10 mouse cellular contexts compared by ENCODE assay signal in the genomic region with DNA sequence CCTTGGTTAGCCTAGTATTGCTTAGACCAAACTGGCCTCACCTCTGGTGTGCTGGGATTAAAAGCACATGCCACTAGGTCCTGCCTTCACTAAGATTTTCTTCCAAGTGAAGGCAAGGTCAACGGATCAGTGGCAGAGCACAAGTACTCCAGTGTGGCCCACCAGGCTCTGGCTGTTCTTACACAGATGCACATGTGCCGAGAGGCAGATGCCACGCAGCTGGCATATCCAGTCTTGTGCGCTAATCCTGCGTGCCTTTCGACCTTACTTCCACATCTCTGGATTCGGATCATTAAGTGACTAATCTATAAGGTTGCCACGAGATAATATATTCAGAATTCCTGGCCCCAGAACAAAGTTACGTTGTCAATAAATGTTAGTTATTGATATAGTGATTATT. TPM values are rescaled to one million over a fixed set of nuclear protein-coding genes. Genes with fewer than 3 reads are reported as not detected.
DNase-seq lines count a peak whose midpoint lies in the region; ATAC-seq and TF ChIP-seq lines count a peak whose summit lies in the region.
"Had no signal": no experiment of that assay in that cellular context is flagged by ENCODE, and none has a peak within 500 bp of the region (broad histone marks: within the 10 kb centered on the region; RNA-seq: fewer than 3 reads in every experiment).

No protein-coding gene starts in this region.

- H3K4me1 ChIP-seq in heart, embryonic 16.5 days (ENCODE audit: control insufficient read depth, insufficient read depth, low read length): peaks cover 10% of the 10 kb centered on the region
- peaks cover 18% of the 10 kb centered on the region for H3K4me1 ChIP-seq in hindbrain, embryonic 15.5 days (replicated peaks)

- H3K27ac ChIP-seq in heart, embryonic 16.5 days (ENCODE audit: low read length): peak overlapping the region; percentile 93; the same call in 1 of the 2 replicates
- H3K27ac ChIP-seq in hindbrain, embryonic 15.5 days (replicated peaks): peak overlapping the region; percentile 91; the same call in 1 of the 2 replicates

- TF ChIP-seq CTCF in brain, embryonic 14.5 days (IDR thresholded peaks at IDR 0.05; ENCODE audit: borderline replicate concordance, extremely low read depth, insufficient read depth, insufficient read length): no peak

- H3K9me3 ChIP-seq in heart, embryonic 16.5 days (replicated peaks; ENCODE audit: control insufficient read depth, low read length): no peaks in the 10 kb centered on the region
- H3K9me3 ChIP-seq in hindbrain, embryonic 15.5 days: no peaks in the 10 kb centered on the region
- H3K9me3 ChIP-seq: G1E had no signal

- H3K79me2 ChIP-seq in myocyte (ENCODE audit: control insufficient read depth, insufficient read depth): no peaks in the 10 kb centered on the region

- no peak for DNase-seq in heart, postnatal 14 days
- DNase-seq in brain, embryonic 14.5 days (ENCODE audit: low read depth): peak; percentile 29
- no peak for DNase-seq in right cerebral cortex, adult 18-20 months
- no peak for DNase-seq in layer of hippocampus, postnatal 36 days
- DNase-seq in urinary bladder, adult 2 months (ENCODE audit: low spot score): no peak

- no peak for ATAC-seq in heart, embryonic 16.5 days (replicated peaks; ENCODE audit: extremely low read depth, insufficient read depth, low FRiP score)
- no peak; the same call in 1 of the 2 replicates for ATAC-seq in hindbrain, embryonic 15.5 days (ENCODE audit: low FRiP score, low read depth)

- H3K4me2 ChIP-seq in heart, embryonic 16.5 days (ENCODE audit: low read depth, low read length): peak overlapping the region; percentile 97
- peak overlapping the region; percentile 88 for H3K4me2 ChIP-seq in hindbrain, embryonic 15.5 days
- peak overlapping the region; percentile 90 for H3K4me2 ChIP-seq in myocyte (ENCODE audit: low read depth)

- peak overlapping the region; percentile 84 for H3K4me3 ChIP-seq in heart, embryonic 16.5 days (ENCODE audit: low read length)
- peak overlapping the region; percentile 82 for H3K4me3 ChIP-seq in hindbrain, embryonic 15.5 days
- peak overlapping the region; percentile 54 for H3K4me3 ChIP-seq in myocyte

- intact Hi-C loops in heart, postnatal 14 days (cut with DNase I): no loop called here

- H3K27me3 ChIP-seq in heart, embryonic 16.5 days (ENCODE audit: control insufficient read depth, insufficient read depth, low read length): no peaks in the 10 kb centered on the region
- no peaks in the 10 kb centered on the region for H3K27me3 ChIP-seq in hindbrain, embryonic 15.5 days
- no peaks in the 10 kb centered on the region for H3K27me3 ChIP-seq in myocyte (ENCODE audit: control insufficient read depth, insufficient read depth, insufficient read length)

- 45% methylated on average over 9 of the region's 9 CpGs for WGBS in heart, embryonic 16.5 days
- 17% methylated on average over 9 of the region's 9 CpGs for WGBS in hindbrain, embryonic 15.5 days

- peak overlapping the region; percentile 88 for H3K9ac ChIP-seq in heart, embryonic 16.5 days (ENCODE audit: low read length)
- H3K9ac ChIP-seq in hindbrain, embryonic 15.5 days: no peak overlapping the region

- peak overlapping the region; percentile 75 for H3ac ChIP-seq in myocyte (ENCODE audit: control insufficient read depth, insufficient read length)

- TF ChIP-seq POLR2A in brain, embryonic 14.5 days (IDR thresholded peaks at IDR 0.05; ENCODE audit: borderline replicate concordance, extremely low read depth, insufficient read depth, insufficient read length, poor library complexity, severe bottlenecking): no peak
- TF ChIP-seq POLR2A in myocyte (IDR thresholded peaks at IDR 0.05; ENCODE audit: insufficient read length, low read depth): no peak

- H3K36me3 ChIP-seq in heart, embryonic 16.5 days (ENCODE audit: control insufficient read depth, insufficient read depth): no peaks in the 10 kb centered on the region
- H3K36me3 ChIP-seq in hindbrain, embryonic 15.5 days: no peaks in the 10 kb centered on the region
- H3K36me3 ChIP-seq in myocyte (ENCODE audit: control insufficient read depth, insufficient read depth): no peaks in the 10 kb centered on the region
- H3K36me3 ChIP-seq: G1E had no signal

TF ChIP-seq in myocyte, 11 proteins besides CTCF, POLR2A, EP300 and RAD21:
- TF ChIP-seq CEBPB (IDR thresholded peaks at IDR 0.05; ENCODE audit: insufficient read depth, poor library complexity, severe bottlenecking) (no peak), TCF12 (IDR thresholded peaks at IDR 0.05; ENCODE audit: insufficient read depth, poor library complexity, severe bottlenecking) (no peak), USF1 (IDR thresholded peaks at IDR 0.05; ENCODE audit: low read depth) (no peak), TCF3 (IDR thresholded peaks at IDR 0.05; ENCODE audit: insufficient read length, low read depth) (no peak), REST (IDR thresholded peaks at IDR 0.05; ENCODE audit: insufficient read depth, insufficient read length) (no peak), SRF (IDR thresholded peaks at IDR 0.05; ENCODE audit: control insufficient read depth, insufficient read length, low read depth) (no peak), MYOG (IDR thresholded peaks at IDR 0.05; ENCODE audit: control insufficient read depth in 1 of 3, insufficient read depth in 1 of 3, insufficient read length in 2 of 3, low read depth in 2 of 3) (no peak), E2F4 (IDR thresholded peaks at IDR 0.05; ENCODE audit: insufficient read depth) (no peak), MYOD1 (IDR thresholded peaks at IDR 0.05; ENCODE audit: control insufficient read depth in 1 of 3, insufficient read length in 2 of 3, low read depth in 2 of 3) (no peak), POLR2AphosphoS2 (IDR thresholded peaks at IDR 0.05; ENCODE audit: insufficient read length, low read depth) (no peak)
TF ChIP-seq in myocyte: peak in this region for 0.

RNA-seq across cellular contexts. Expression of a gene that starts 0.4 kb away (rescaled TPM):
- polyA plus RNA-seq in heart, embryonic 16.5 days (2015; fragmentation: Nextera tagmentation; extraction: Ambion mirVana): 6.1 and 7.2 TPM in 2 replicates
- total RNA-seq in heart, postnatal 14 days (2021): 1 to 10 TPM; 2.3 to 3.1 TPM
- 15.1 and 15.5 TPM in 2 replicates for polyA plus RNA-seq in brain, embryonic 14.5 days (2012; rRNA removed)
- polyA plus RNA-seq in hindbrain, embryonic 15.5 days (2015; fragmentation: Nextera tagmentation; extraction: Ambion mirVana): 26.0 and 28.4 TPM in 2 replicates
- 7.5 TPM for polyA plus RNA-seq in myocyte (2012; fragmentation: generic; extraction: Trizol)
- total RNA-seq in layer of hippocampus, postnatal 36 days (2021): 10 to 100 TPM in 1 of 2 experiments, 1 to 10 TPM in 1; 9.5 to 11.3 TPM
- polyA plus RNA-seq in urinary bladder, adult 2 months (2012; rRNA removed): 24.3 and 26.3 TPM in 2 replicates
- polyA plus RNA-seq: G1E had no signal

RNA-seq across cellular contexts. Expression of a gene that starts 32.4 kb away (rescaled TPM):
- polyA plus RNA-seq in heart, embryonic 16.5 days (2015; fragmentation: Nextera tagmentation; extraction: Ambion mirVana): 0.12 and 0.21 TPM in 2 replicates
- under 1 TPM; 0.37 to 0.79 TPM for total RNA-seq in heart, postnatal 14 days (2021)
- polyA plus RNA-seq in brain, embryonic 14.5 days (2012; rRNA removed): 43.3 and 53.5 TPM in 2 replicates
- 47.3 and 53.2 TPM in 2 replicates for polyA plus RNA-seq in hindbrain, embryonic 15.5 days (2015; fragmentation: Nextera tagmentation; extraction: Ambion mirVana)
- polyA plus RNA-seq in myocyte (2012; fragmentation: generic; extraction: Trizol): 0.17 TPM
- total RNA-seq in layer of hippocampus, postnatal 36 days (2021): 10 to 100 TPM; 39.9 to 41.1 TPM
- polyA plus RNA-seq in urinary bladder, adult 2 months (2012; rRNA removed): 0.54 and 0.81 TPM in 2 replicates
- polyA plus RNA-seq: G1E had no signal

RNA-seq across cellular contexts. Expression of a gene that starts 33.8 kb away (rescaled TPM):
- polyA plus RNA-seq in heart, embryonic 16.5 days (2015; fragmentation: Nextera tagmentation; extraction: Ambion mirVana): 2.1 and 2.3 TPM in 2 replicates
- 10 to 100 TPM; 32.0 to 36.5 TPM for total RNA-seq in heart, postnatal 14 days (2021)
- 68.0 and 125 TPM in 2 replicates for polyA plus RNA-seq in brain, embryonic 14.5 days (2012; rRNA removed)
- 157 and 165 TPM in 2 replicates for polyA plus RNA-seq in hindbrain, embryonic 15.5 days (2015; fragmentation: Nextera tagmentation; extraction: Ambion mirVana)
- not detected for polyA plus RNA-seq in myocyte (2012; fragmentation: generic; extraction: Trizol)
- total RNA-seq in layer of hippocampus, postnatal 36 days (2021): 10 to 100 TPM; 54.2 to 70.1 TPM
- 3.6 and 4.4 TPM in 2 replicates for polyA plus RNA-seq in urinary bladder, adult 2 months (2012; rRNA removed)
- total RNA-seq: G1E had no signal
- polyA plus RNA-seq: G1E had no signal

RNA-seq across cellular contexts. Expression of a gene that starts 38.1 kb away (rescaled TPM):
- polyA plus RNA-seq in heart, embryonic 16.5 days (2015; fragmentation: Nextera tagmentation; extraction: Ambion mirVana): not detected in 2 replicates
- not detected for total RNA-seq in heart, postnatal 14 days (2021)
- polyA plus RNA-seq in brain, embryonic 14.5 days (2012; rRNA removed): 0.15 and 0.32 TPM in 2 replicates
- 0.12 and 0.14 TPM in 2 replicates for polyA plus RNA-seq in hindbrain, embryonic 15.5 days (2015; fragmentation: Nextera tagmentation; extraction: Ambion mirVana)
- polyA plus RNA-seq in myocyte (2012; fragmentation: generic; extraction: Trizol): not detected
- total RNA-seq in layer of hippocampus, postnatal 36 days (2021): 1 to 10 TPM; 4.5 to 4.9 TPM
- polyA plus RNA-seq in urinary bladder, adult 2 months (2012; rRNA removed): not detected in 2 replicates
- total RNA-seq: G1E; heart, adult 18-20 months had no signal
- polyA plus RNA-seq: G1E had no signal

RNA-seq across cellular contexts. Expression of a gene that starts 43.1 kb away (rescaled TPM):
- 0.10 and 0.70 TPM in 2 replicates for polyA plus RNA-seq in heart, embryonic 16.5 days (2015; fragmentation: Nextera tagmentation; extraction: Ambion mirVana)
- not detected for total RNA-seq in heart, postnatal 14 days (2021)
- not detected in 2 replicates for polyA plus RNA-seq in brain, embryonic 14.5 days (2012; rRNA removed)
- not detected in 2 replicates for polyA plus RNA-seq in hindbrain, embryonic 15.5 days (2015; fragmentation: Nextera tagmentation; extraction: Ambion mirVana)
- polyA plus RNA-seq in myocyte (2012; fragmentation: generic; extraction: Trizol): 0.01 TPM
- not detected for total RNA-seq in layer of hippocampus, postnatal 36 days (2021)
- 0.04 and 0.07 TPM in 2 replicates for polyA plus RNA-seq in urinary bladder, adult 2 months (2012; rRNA removed)
- total RNA-seq: G1E; heart, adult 18-20 months had no signal
- polyA plus RNA-seq: G1E had no signal

Comparison
In these comparisons a context has a peak if more than half of its experiments do, and no peak if none do; other contexts are left out.
1. RNA of a gene that starts 32.4 kb away (polyA plus RNA-seq): 43.3 to 53.5 TPM in brain, embryonic 14.5 days and 47.3 to 53.2 TPM in hindbrain, embryonic 15.5 days; 0.54 to 0.81 TPM in urinary bladder, adult 2 months, 0.17 TPM in myocyte (single experiment) and 0.12 to 0.21 TPM in heart, embryonic 16.5 days; every median in the first group is over 10 times any median in the second.
2. RNA of a gene that starts 33.8 kb away (polyA plus RNA-seq): 157 to 165 TPM in hindbrain, embryonic 15.5 days and 68.0 to 125 TPM in brain, embryonic 14.5 days; 3.6 to 4.4 TPM in urinary bladder, adult 2 months, 2.1 to 2.3 TPM in heart, embryonic 16.5 days and not detected in myocyte (single experiment); every median in the first group is over 10 times any median in the second.
3. Peak in every context shown above with its lines, with median percentiles within 50 percentile points of each other: H3K4me2 ChIP-seq and H3K4me3 ChIP-seq.